Mouse (Mus musculus) erythroid progenitor cell, adult 5-6 weeks (primary cell): ENCODE data around the gene Susd1. TPM values are rescaled to one million over a fixed set of nuclear protein-coding genes. Genes with fewer than 3 reads are reported as not detected.
A peak's percentile ranks its signal among the peaks of the same experiment; 100 is the strongest.

Experiments used
- ATAC-seq: replicated peaks from 2 replicates; pipeline ENCODE4 v1.8.0; 2016; ENCODE audit warnings: moderate number of reproducible peaks, mild to moderate bottlenecking, moderate TSS enrichment, inconsistent platforms; ENCODE audit not compliant: poor library complexity, low FRiP score, severe bottlenecking
- total RNA-seq, 2 experiments: library from RNA; stranded (forward) in 1 of 2; stranded (reverse) in 1 of 2; fragments of 150-400 nt in 1 of 2; fragments of 186-747, 209-891 nt in 1 of 2; gene quantifications; 2 replicates each; pipeline versions ENCODE4 v1.2.3 to v1.2.4; 2015 to 2017; ENCODE audit warnings: low replicate concordance in 2 of 2

Susd1 gene
- total RNA-seq, 2 experiments from 2014 or later, result 24.7 to 42.8 TPM

DNA sequence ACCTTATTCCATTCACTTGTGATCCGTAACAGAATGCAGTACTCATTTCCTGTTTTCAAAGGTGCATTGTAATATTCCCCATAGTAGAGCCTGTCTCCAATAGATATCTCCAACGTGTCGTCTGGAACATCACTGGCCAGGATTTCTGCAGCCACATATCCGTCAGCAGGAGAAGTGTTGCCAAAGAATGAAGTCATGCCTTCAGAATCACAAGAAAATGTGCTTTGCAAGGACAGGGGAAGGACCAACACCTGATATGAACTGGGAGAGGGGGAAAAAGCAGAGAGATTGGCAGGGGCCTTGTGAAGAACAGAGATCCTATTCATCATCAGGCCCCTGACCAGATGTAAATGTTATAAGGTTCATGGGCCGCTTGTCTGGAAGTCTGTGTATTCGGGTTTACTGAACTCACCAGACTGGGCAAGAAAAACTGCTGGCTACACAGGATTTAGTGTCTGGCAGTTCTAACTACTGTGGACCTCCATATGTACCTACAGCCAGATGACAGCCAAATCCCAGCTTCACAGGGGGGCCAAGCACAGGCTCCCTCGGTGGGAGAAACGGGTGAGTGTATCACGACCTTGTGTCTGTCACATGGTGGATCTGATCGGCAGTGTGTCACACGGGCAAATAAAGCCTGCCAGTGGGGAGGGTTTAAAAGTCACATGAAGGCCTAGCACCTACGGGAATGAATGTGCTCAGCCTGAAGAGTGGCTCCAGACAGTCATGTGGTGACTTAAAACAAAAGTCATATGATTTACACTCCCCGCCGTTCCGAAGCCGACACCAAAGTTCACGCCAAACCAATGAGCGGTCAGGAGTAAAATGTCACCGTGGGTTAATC, 108.8 kb downstream of the Susd1 start:
- no peak for ATAC-seq

DNA sequence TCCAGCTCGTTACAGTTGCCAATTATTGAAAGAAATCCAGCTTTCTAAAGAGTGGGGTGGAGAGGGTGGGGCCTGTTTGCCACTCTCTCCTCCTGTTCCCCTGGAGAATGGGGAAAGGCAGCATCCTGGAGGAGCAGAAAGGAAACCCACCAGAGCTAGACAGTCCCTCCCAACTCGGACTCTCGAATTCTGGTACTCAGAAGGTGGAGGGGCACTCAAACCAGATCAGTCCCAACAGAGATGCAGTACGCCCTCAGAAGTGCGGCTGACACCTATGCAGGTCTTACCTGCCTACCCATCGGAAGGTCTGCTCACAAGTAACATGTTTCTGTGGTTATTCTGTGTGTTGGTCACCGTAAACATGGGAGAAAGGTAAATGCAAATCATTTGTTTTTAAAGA, 109.6 kb downstream of the Susd1 start:
- no peak for ATAC-seq

DNA sequence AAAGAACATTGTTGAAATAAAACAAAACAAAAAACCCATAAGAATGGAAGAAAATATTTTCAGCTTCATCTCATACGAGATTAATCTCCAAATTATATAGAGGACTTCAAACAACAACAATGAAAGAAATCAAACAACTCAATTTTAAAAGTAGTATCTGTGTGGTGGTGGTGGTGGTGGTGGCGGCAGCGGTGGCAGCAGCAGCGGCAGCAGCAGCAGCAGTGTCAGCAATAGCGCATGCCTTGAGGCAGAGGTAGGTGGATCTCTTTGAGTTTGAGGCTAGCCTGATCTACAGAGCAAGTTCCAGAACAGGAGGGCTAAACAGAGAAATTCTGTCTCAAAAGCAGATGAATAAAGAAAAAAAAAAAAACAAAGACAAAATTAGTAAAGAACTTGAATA, 110.4 kb downstream of the Susd1 start:
- ATAC-seq, result no peak

DNA sequence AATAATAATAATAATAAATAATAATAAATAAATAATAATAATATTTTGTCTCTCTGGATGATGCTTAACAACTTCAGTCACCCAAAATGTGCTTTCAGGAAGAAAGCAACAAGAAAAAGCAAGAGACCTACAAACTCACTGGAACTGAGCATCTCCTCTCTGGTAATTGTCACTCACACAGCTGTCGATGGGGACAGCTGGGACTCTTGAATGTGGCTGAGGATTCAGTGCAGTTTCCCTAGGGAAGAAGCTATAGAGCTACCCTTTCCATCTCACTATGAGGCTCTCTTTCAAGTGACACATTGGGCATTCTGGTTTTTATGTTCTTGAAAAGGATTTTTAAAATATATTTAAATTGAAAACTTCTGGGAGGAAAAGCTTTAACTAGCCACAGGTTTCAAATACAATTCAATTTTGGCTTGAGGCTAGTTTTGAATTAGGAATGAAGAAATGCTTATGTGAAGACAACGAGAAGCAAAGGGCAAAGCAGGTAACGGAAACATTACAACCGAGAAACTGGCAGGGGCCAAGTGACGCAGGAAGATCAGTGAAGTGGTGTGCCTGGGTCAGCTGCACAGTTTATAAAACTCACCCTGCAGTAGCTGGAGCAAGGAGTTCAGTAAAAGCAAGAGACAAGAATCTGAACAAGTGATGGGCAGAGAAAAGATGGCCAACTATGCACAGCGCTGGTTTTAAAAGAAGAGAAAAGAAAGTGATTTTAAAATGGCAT, 112.2 kb downstream of the Susd1 start:
- ATAC-seq, result no peak

DNA sequence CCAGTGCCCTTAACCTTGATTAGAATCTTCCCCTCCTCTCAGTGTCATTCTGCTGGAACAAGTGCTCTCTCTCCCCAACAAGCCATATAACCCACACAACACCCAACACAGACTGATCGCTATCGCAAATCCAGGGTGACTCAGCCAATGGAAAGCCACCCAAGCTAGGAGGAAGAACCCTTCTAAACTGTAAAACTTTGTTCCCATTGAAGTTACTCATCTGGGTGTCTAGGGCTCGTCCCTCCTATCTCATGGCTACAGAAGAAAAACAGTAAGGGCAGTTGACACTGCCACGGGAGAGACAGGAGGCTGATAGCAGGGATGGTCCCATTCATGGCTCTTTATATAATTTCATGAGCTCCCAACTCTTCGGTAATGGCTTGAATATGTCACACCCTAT, 114.1 kb downstream of the Susd1 start:
- ATAC-seq, result peak; percentile 77

DNA sequence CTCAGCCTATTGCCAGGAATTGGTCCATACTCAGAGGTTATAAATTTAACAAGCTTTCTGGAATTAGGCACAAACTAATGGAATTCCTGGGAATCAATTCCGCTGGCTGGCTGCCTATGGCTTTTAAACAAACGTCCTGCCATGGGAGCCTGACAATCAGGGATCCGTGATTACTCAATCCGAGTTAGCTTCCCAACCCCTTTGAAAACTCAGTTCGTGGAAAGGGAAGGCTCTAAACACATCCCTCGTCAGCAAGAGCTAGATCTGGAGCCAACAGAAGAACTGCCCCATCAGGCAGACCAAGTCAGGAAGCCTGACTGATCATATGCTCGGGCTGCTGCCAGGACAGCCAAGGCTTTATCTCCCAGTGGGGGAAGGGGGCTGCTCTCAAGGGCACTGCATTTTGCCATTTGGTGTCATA, 115.2 kb downstream of the Susd1 start:
- ATAC-seq, result no peak

DNA sequence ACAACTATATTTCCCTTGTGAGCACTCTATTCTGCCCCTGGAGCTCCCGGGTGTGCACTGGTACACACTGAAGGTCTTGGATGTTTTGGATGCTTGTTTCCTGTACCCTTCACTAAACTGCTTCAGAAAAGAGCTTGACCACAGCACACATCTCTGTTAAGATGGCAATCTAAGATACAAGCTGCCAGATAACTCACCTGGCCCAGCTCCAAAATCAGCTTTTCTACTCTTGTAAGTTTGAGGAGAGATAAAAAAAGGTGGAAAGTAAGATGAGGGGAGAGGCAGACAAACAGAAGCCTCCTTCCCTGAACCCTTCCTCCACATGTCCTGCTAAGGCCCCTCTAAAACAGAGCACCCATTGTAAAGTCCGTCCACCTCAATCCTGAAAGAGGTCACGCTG, 115.7 kb downstream of the Susd1 start:
- no peak for ATAC-seq

DNA sequence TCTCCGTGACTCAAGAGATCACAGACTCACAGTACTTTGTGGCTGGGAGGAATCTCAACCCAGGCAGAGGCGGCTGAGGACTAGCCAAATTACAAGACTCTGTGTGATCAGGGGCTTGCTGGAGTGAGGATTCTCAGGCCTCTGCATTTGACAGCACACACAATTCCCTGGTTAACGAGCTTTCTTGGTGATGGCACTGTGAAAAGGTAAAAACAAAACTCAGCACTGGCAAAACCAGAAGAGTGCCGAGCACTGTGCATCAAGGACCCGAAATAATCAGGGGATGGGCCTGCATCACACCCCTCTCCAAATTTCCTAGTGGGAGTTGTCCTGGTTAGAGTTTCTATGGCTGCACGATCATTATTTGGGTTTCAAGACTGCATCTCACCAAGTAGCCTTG, 116.4 kb downstream of the Susd1 start:
- no peak for ATAC-seq

DNA sequence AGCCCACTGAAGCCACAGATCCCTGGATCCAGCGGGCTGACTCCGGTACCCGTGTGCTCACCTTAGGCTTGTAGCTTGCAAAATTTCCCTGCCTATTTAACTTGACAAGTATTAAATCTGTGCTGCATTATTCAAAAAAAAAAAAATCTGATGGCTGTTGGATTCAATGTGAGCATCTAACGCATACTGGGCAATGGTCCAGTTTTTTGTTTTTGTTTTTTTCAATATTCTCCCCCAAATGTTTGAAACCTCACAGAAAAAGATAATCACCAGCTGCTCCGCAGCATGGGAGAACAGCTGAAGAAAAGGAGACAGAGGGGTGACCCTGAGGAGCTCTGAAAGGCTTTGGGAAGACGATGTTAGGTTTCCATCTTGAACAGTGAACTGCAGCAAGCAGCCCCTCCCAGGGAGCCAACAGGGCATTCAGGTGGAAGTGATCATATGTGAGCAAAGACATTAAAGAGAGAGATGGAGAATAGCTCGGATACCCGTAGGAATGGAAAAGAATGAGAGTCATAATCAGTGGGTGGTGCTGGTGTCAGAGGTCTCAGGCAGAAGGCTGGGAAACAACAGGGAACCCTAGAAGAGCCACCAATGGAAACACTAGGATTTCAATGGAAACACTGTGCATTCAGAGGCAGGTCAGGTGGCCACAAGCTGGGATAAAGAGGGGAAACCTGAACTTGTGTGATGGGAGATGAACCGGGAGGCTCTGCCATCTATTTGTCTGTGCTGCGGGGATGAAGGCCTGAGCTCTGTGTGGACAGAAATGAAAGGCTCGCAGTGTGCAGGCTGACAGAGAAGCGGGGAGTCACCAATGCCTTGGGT, 117.0 kb downstream of the Susd1 start:
- no peak for ATAC-seq

DNA sequence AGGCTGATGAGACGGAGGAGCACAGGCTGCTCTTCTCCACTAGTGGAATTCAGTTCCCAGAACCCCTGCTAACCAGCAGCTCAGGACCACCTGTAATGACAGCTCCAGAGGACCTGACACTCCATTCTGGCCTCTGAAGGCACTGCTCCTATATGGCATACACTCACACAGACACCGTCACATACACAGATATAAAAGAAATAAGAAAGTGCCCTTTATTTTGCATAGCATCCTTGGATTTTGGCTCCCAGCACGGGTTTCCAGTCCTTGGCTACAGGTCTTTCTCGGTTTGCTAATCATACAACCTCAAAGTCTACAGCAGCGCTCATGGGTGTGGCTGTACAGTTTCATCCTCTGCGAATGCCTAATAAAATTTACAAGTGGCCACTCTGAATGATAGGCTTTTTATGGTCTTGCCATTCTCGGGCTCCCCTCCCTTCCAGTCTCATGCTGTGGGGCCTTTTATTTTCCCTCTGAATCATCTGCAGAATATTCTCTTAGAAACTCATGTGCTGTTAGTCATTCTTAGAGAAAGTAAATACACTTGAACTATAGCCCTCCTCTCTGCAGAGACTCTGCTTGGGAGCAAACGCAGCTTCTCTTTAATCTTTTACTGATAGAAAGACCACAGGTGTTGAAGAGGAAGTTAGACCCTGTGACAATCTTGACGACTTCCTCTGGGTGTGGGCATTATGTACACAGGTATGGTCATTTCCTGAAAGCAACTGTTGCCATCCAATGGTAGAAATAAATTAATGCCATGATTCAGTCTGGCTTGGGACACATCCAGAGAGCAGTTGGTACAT, 119.1 kb downstream of the Susd1 start:
- ATAC-seq, result no peak

DNA sequence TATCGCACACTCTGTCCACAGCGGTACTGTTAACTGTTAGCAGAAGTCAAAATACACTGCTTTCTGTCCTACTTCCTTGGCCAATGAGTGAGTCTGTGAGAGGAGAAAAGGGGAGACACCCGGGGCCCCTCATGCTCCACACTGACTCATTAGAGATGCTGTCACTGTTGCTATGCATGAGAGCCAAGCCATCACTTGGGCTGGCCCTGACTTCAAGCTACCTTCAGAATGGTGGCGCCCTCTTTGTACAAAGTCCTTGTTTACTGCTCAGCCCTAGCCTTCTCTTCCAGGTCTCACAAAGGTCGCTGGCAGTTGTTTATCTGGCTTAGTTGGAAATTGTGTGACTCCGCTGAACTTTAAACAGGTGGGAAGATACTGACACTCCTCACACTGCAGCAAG, 119.8 kb downstream of the Susd1 start:
- no peak for ATAC-seq

DNA sequence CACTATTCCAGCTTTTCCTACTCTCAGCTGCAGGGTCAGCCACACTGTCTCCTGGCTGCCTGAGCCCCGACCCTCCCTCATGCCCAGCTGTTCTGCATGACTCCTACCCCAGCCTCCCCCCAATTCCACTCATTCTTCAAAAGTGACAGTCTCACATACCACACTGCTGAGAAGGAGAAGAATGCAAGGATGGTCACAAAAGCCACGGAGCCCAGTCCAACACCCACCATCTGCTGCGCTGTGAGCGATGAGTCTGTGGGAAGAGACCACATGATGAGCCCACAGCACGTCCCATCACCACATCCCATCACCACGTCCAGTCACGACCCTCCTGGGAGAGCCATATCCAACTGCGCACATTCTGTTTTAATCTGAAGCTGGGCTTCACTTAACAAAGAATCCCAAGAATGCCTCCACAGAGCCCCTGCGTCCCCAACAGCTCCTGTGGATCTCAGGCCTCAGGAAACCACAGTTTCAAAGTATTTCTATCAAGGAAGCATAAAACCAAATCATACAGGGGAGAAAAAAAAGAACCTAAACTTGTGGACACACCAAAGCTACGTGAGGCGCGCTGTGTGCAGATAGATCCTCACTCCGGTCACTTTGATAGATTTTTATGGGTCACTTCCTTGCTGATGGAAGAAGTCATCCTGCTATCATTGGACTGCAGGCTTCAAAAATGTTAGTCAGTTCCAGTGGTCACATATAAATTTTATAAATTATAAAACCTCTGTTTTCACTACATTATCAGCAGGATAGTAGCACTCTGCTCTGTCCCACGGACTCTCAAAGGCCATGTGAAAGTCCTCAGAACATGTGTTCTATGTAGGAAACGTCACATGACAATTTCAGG, 122.7 kb downstream of the Susd1 start:
- ATAC-seq, result no peak

DNA sequence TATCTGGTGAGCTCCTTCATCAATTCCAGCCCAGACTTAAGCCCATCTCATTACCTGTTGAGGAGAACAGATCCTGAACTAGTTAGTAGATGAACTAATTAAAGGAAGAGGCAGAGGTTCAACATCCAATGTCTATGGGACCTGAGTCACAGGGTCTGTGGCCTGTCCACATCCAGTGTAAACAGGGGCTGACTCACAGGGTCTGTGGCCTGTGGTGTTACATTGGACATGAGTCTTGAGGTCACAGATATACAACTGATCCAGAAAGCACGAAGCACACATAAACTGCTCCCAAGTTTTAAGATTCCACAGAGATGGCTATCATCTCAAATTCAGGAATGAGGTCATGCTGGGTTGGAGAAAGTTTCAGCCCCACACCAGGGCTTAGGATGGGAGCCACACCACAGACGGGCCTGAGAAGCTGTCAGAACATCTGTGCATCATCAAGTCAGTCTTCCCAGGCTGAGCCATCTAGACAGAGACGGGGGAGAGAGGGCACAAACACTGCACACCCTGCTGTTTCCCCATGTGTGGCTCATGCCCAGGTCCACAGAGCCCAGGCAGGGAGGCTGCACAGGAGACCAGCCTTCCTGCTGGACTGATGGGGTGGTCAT, 123.4 kb downstream of the Susd1 start:
- no peak for ATAC-seq

DNA sequence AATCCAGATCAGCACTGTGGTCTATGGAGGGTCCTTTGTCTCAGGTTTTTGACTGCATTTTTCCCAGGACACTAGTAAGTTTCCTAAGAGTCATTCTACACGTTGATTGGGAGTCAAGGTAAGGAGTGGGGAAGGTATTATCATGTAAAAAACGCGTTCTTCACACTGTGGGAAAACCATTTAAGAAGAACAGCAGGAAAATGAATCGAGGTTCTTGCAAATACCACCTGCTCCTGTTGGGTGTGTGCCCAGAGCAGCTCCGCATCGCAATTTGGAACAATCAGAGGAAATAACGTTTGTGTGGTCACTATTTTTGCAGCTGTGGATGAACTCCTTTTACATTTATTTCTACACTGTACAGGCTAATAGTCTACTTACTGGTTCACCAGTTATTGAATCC, 125.5 kb downstream of the Susd1 start:
- ATAC-seq, result no peak

DNA sequence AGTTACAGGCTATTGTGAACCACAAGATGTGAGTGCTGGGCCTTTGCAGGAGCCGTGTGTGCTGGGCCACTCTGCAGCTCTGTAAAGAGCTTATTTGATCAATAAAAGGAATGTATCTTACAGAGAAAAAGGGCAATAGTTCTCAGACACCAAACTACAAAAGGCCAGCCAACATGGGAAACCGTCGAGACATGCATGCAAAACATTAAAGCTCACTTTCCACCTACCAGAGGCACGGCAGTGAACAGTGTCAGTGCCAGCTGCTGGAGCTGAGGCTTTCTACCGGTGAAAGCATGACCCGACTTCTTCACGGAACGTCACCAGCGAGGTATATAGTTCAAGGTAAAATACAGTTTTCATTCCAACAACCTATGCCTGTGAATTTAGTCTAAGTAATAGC, 127.8 kb downstream of the Susd1 start:
- ATAC-seq, result no peak

DNA sequence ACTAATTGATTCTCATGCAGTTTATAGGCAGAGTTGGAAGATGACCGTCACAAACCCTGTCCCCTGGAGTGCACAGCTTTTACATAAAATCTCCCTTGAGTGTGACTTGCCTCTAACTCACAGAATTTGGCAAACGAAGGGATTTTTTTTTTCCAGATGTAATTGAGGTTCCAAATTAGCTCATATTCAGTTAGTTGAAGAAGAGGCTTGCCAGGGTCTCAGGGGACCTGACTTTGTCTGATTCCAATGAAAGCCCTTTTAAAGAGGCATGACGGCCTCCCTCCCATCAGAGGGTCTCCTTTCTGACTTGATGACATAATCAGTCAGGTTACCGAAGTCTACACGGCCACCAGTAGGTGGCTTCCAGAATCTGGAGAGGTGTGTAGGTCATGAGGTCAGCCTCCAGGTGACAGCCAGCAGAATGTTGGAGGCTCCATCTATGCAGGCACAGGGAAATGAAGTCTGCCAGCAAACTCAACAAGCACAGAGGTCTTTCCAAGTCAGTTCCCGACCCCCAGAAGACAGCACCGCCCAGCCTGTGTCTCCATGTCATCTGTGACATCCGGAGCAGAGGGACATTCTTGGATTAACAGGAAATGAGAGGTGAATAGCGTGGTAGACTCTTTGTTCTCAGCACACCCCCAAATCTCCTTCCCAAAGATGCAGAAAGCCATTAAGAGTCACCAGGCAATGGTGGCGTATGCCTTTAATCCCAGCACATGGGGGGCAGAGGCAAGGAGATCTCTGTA, 130.4 kb downstream of the Susd1 start:
- ATAC-seq, result no peak

DNA sequence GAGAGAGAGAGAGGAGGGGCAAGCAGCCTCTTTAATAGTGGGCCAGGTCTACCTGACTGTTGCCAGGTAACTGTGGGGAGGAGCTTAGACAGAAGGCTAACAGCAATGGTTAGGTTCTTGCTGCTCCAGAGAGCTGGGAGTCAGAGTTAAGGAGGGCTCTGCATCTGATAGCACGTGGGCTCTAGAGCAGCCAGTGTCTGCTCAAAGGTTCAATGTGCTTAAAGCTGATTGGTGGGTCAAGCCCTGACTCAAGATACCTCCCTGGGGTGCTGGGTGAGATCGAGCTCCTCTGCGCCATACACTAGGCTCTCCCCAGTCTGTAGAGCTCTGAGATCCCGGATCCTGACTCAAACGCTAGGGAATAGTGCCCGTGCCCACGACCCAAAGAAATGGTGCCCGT, 136.0 kb downstream of the Susd1 start:
- no peak for ATAC-seq
